Mouse (Mus musculus) lung, embryonic 15.5 days (tissue): ENCODE measurements around the gene Idh2. TPM values are rescaled to one million over a fixed set of nuclear protein-coding genes. Genes with fewer than 3 reads are reported as not detected.
A peak's percentile ranks its signal among the peaks of the same experiment; 100 is the strongest.

Experiments used
- ATAC-seq: fragments of 200-750 bp; cut with Nextera tagmentation; 2 replicates; pipeline ENCODE4 v1.8.0; 2017; ENCODE audit warnings: moderate number of reproducible peaks, borderline replicate concordance; ENCODE audit not compliant: low FRiP score, low TSS enrichment; ENCODE audit errors: extremely low read depth
- H3K27ac ChIP-seq: fragments of 300-500 bp; sonication (generic); 2 replicates; pipeline ENCODE4 v1.5.1; 2015; ENCODE audit warnings: moderate library complexity, mild to moderate bottlenecking, inconsistent platforms
- H3K27me3 ChIP-seq: fragments of 300-500 bp; sonication (generic); 2 replicates; pipeline ENCODE4 v1.6.1; 2015; ENCODE audit warnings: inconsistent platforms
- H3K36me3 ChIP-seq: fragments of 300-500 bp; sonication (generic); 2 replicates; pipeline ENCODE4 v1.6.1; 2015; ENCODE audit warnings: inconsistent platforms
- H3K4me1 ChIP-seq: fragments of 300-500 bp; sonication (generic); 2 replicates; pipeline ENCODE4 v1.6.1; 2015; ENCODE audit warnings: inconsistent platforms
- H3K4me2 ChIP-seq: fragments of 300-500 bp; sonication (generic); 2 replicates; pipeline ENCODE4 v1.6.1; 2015; ENCODE audit warnings: inconsistent platforms, mild to moderate bottlenecking, moderate library complexity
- H3K4me3 ChIP-seq: fragments of 300-500 bp; sonication (generic); 2 replicates; pipeline ENCODE4 v1.5.1; 2015; ENCODE audit warnings: mild to moderate bottlenecking, inconsistent platforms
- H3K9ac ChIP-seq: fragments of 300-500 bp; sonication (generic); 2 replicates; pipeline ENCODE4 v1.6.1; 2015; ENCODE audit warnings: inconsistent platforms
- H3K9me3 ChIP-seq: fragments of 300-500 bp; sonication (generic); 2 replicates; pipeline ENCODE4 v1.6.1; 2016; ENCODE audit warnings: inconsistent platforms
- WGBS: fragments of 180-500 bp; shearing (Covaris S2); methylation state at CpG from one replicate; pipeline ENCODE4 v1.1.7; 2015; 5-methylcytosine and 5-hydroxymethylcytosine counted together
- polyA plus RNA-seq: library from polyadenylated mRNA; unstranded; fragments of >200 nt; fragmentation: Nextera tagmentation; extraction: Ambion mirVana; gene quantifications from 2 replicates; pipeline ENCODE4 v1.2.1, GENCODE M21; 2015

Idh2 gene
- polyA plus RNA-seq, 1 experiment from 2014 or later, result 692 TPM

DNA sequence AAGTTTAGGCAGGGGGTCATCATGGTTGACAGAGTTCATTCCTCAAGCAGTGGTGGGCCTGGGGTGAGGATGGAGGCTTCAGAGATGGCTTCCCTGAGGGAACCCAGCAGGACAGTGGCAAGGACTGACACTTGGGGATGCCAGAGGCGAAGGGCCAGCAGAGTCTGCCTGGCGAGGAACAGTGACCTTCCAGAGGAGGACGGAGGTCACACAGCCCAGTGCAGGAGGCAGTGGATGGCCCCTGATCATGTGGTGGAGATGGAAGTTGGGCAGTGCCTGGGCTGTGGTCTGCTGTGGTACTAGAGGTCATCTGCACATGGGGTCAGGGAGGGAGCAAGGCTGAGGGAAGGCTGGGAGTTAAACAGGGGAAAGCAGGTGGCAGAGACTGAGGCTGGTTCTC, 49.9 kb downstream of the Idh2 start:
- Histone ChIP-seq H3K27me3 (no peaks in the 10 kb centered on the region), H3K9me3 (no peaks in the 10 kb centered on the region), H3K4me2 (no peak overlapping the region), H3K9ac (no peak overlapping the region), H3K36me3 (no peaks in the 10 kb centered on the region), H3K4me3 (no peak overlapping the region), H3K4me1 (peaks cover 51% of the 10 kb centered on the region), H3K27ac (no peak overlapping the region)
- WGBS, result 89% methylated on average over 3 of the region's 3 CpGs
- no peak for ATAC-seq

DNA sequence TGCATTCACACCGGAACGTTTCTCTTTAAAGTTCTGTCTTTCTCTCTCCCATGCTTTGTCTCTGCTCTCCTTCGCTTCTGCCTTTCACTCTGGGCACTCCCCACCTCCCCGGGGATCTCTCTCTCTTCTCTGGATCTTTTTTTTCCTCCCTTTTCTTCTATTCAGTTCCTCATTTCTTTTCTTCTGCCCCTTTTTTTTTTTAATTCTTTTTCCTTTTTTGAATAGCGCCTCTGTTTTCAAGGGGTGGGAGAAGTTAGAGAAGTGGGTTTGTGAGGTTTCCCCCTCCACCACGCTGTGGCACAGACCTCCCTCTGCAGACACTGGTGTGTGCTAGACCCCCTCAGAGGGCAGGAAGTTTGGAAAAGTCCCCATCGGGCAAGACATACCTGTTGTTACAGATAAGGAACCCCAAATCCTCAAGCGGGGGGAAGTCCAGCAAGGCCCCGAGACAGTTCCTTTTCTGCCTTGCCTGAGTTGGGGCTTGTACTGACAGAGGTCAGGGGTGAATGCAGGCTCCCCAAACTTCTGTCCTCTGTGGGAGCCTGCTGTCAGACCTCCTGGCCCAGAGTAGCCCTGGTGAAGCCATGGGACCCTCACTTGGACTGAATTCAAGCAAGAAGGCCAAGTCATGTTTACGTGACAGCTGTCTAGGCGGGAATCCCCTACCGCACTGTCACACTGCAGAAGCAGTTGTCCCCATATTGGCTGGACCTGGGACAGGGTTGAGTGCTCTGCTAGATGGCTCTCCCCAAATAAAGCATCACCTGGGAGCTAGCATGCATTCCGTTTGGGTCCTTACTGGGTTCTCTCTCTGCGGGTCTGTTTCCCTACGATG, 51.1 kb downstream of the Idh2 start:
- Histone ChIP-seq H3K27ac (no peak overlapping the region), H3K27me3 (no peaks in the 10 kb centered on the region), H3K36me3 (no peaks in the 10 kb centered on the region), H3K9ac (no peak overlapping the region), H3K4me2 (no peak overlapping the region), H3K9me3 (no peaks in the 10 kb centered on the region), H3K4me3 (no peak overlapping the region), H3K4me1 (peaks cover 51% of the 10 kb centered on the region)
- ATAC-seq, result no peak
- WGBS, result 69% methylated on average over 15 of the region's 15 CpGs

DNA sequence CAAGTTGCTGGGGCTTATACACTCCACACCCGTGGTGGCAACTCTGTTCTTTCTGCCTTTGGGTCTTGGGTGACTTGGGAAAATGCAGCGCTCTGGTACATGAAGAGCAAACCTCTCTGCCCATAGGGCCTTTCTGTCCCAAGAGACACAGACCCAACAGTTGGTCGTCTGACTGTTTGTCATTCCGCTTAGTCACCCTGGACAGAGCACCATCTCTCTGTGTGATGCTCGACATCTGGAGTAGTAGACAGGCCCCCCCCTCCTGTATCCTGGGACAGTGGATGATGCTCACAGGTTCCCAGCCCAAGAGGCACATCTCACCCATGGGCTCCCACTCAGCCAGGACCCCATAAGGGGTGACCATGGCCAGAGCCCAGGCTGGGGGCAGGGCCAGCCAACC, 51.9 kb downstream of the Idh2 start:
- WGBS, result 70% methylated on average over 5 of the region's 5 CpGs
- Histone ChIP-seq H3K4me3 (no peak overlapping the region), H3K9me3 (no peaks in the 10 kb centered on the region), H3K36me3 (no peaks in the 10 kb centered on the region), H3K4me2 (no peak overlapping the region), H3K9ac (no peak overlapping the region), H3K27me3 (no peaks in the 10 kb centered on the region), H3K4me1 (peaks cover 54% of the 10 kb centered on the region), H3K27ac (no peak overlapping the region)
- no peak for ATAC-seq

DNA sequence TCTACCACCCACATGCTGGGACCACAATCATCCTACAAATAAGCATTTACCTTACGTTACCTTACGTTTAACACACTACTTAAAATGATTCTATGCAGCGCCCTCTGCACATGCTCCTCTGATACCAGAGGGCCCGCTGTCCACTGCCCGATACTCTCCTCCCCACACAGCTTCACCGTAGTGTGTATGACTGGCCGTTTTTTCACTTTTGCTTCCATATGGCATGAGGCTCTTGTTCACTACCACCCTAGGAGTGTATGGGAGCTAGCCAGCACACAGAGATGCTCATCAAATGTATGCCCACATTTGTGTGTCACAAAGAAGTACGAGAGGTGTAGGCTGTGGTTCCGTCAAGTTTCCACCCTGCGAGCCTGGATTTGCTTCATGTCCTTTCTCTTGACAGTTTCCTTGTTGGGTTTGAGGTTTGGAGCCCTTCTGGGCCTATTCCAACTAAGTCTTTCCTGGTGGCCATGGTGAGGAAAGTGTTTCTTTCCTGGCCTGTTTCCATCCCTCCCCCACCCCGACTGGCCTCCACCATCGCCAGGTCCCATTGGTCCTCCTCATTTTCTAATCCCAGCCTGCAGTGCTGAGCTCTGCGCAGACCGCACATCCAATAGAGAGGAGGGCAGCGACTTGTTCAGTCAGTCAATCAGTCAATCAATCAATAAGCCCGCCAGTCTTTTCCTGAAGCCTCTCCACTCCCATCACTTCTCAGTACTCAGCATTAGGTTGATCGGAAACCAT, 52.9 kb downstream of the Idh2 start:
- no peak overlapping the region for H3K4me2 ChIP-seq
- H3K4me1 ChIP-seq, result peaks cover 57% of the 10 kb centered on the region
- H3K27me3 ChIP-seq, result no peaks in the 10 kb centered on the region
- H3K9ac ChIP-seq, result no peak overlapping the region
- no peak overlapping the region for H3K27ac ChIP-seq
- ATAC-seq, result no peak
- WGBS, result 92% methylated on average over 17 of the region's 17 CpGs
- no peak overlapping the region for H3K4me3 ChIP-seq
- H3K36me3 ChIP-seq, result no peaks in the 10 kb centered on the region
- H3K9me3 ChIP-seq, result no peaks in the 10 kb centered on the region

DNA sequence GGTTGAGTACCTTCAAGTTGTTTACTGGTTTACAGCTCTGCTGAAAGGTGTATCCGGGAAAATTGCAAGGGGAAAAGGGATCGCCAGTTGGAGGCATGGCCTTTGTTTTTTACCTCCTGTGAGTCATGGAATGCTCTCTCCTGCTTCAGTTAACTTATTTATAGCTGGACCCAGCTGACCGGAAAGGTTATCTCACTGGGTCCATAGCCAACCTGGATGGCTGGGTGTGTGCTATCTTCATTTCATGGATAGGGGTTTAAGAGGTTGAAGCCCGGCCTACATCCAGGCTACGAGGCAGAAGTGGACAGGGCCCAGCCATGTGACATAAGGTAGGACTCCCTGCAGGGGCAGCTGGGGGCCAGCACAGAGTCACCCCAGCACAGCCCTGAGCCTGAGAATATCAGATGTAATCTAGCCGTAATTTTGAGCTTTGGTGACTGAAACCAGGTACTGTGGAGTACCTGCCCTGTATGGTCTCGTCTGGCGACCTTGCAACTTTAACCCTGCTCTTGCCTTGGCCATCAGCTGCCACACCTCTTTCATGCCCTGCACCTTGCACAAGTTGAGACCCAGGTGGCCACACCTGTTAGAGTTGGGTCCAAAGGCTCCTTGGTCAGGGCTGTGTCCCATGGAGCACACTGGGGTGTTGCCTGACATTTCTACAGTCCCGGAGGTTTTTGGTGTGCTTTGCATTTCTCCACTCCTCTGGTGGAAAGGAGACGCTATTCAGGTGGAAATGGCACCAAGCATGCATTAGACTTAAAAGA, 55.0 kb downstream of the Idh2 start:
- H3K4me2 ChIP-seq, result no peak overlapping the region
- WGBS, result 61% methylated on average over 10 of the region's 10 CpGs
- H3K36me3 ChIP-seq, result no peaks in the 10 kb centered on the region
- peaks cover 70% of the 10 kb centered on the region for H3K4me1 ChIP-seq
- no peaks in the 10 kb centered on the region for H3K27me3 ChIP-seq
- no peak overlapping the region for H3K9ac ChIP-seq
- no peak overlapping the region for H3K4me3 ChIP-seq
- ATAC-seq, result no peak
- no peaks in the 10 kb centered on the region for H3K9me3 ChIP-seq
- peak overlapping the region; percentile 94; the same call in 1 of the 2 replicates for H3K27ac ChIP-seq

DNA sequence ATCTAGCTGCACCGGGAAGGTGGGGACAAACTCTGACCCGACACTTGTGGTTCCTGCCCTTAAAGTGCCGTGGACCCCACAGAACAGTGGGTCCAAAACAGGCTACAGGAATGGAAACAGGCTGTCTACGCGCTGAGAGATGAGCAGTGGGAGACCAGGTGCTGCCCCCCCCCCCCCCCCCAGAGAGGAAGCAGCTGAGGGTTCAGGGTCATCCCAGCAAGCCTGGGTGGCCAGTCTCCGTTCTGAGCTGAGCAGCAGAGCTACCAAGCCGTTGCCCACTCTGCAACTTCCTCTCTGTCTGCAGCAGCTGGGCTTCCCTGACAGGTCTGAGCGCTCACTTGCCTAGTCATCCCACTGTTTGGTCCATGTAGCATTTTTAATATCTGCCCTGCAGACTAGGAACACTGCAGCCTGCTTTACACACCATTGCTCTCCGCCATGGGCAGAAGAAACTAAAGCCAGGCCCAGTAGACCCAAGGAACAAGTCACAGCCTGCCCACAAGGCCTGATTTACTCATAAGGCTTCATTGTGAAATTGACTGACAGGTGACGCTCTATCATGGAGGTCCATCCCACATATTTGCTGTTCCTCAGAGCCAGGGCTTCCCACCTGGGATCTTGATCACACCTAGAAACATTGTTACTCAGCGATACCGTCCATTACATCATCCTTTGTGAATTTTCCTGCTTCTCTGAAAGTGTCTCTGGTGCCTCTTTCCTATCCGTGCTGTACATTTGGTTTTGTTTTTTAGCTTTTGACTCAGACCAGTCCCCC, 55.9 kb downstream of the Idh2 start:
- Histone ChIP-seq H3K27ac (peak overlapping the region; percentile 94), H3K9me3 (no peaks in the 10 kb centered on the region), H3K27me3 (no peaks in the 10 kb centered on the region), H3K4me3 (no peak overlapping the region), H3K9ac (peak overlapping the region; percentile 16; the same call in 1 of the 2 replicates), H3K36me3 (no peaks in the 10 kb centered on the region), H3K4me2 (peak overlapping the region; percentile 51; the same call in 1 of the 2 replicates), H3K4me1 (peaks cover 70% of the 10 kb centered on the region)
- 43% methylated on average over 13 of the region's 13 CpGs for WGBS
- ATAC-seq, result no peak

DNA sequence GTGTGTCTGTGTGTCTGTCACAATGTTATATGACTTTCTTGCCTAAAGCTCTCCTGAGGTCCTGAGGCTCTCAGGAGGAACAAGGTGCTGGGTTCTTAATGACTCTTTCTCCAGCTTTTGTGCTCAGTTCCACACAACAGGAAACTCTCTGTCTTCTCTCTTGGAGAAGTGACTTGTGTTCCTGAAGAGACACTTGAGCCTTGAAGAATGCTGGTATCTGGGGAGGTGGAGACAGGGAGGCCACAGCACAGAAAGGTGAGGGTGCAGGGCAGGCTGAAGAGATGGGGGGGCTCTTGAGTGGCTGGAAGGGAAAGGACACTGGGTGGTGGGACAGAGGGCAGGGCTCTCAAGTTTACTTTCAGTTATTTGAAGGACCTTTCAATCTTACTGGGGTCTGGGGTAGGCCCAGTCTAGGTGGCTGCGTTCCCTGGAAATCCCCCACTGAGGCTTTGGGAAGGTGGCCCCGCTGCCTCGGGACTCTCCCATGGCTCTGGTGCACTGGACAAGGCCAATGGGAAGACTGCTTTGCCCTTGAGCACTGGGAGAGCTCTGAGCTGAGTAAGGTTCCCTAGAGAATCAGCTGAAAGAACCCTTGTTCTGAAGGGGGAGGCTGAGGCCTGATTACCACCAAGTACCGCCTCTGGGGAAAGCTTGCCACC, 56.7 kb downstream of the Idh2 start:
- no peaks in the 10 kb centered on the region for H3K9me3 ChIP-seq
- ATAC-seq, result 0 out of 2 replicates have a peak, but pooled peaks have one; percentile 19
- no peak overlapping the region for H3K4me3 ChIP-seq
- no peaks in the 10 kb centered on the region for H3K27me3 ChIP-seq
- H3K36me3 ChIP-seq, result no peaks in the 10 kb centered on the region
- H3K27ac ChIP-seq, result peak overlapping the region; percentile 94
- peak overlapping the region; percentile 51 for H3K4me2 ChIP-seq
- 45% methylated on average over 4 of the region's 4 CpGs for WGBS
- H3K9ac ChIP-seq, result peak overlapping the region; percentile 16
- H3K4me1 ChIP-seq, result peaks cover 66% of the 10 kb centered on the region

DNA sequence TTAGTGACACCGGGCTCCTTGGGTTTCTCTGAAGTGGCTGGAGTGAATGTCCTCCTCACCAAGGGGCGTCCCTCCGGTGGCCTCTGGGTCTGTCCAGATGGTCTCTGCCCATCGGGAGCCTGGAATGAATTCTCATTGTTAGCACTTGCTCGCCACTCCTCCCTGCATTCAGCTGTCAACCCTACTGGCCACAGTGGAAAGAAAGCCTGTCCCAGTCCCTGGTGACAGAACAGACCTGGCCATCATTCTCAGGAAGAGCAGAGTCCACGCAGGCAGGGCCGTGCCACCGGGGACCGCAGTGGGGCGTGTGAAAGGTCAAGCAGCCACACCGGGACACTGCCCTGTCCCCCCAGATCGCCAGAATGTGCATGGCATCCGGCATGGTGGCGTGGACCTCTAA, 57.4 kb downstream of the Idh2 start:
- 44% methylated on average over 14 of the region's 14 CpGs for WGBS
- no peaks in the 10 kb centered on the region for H3K27me3 ChIP-seq
- H3K9me3 ChIP-seq, result no peaks in the 10 kb centered on the region
- no peak overlapping the region; the same call in 1 of the 2 replicates for H3K9ac ChIP-seq
- no peak for ATAC-seq
- peak overlapping the region; percentile 94 for H3K27ac ChIP-seq
- H3K4me3 ChIP-seq, result no peak overlapping the region
- H3K4me1 ChIP-seq, result peaks cover 71% of the 10 kb centered on the region
- peak overlapping the region; percentile 51 for H3K4me2 ChIP-seq
- H3K36me3 ChIP-seq, result no peaks in the 10 kb centered on the region

DNA sequence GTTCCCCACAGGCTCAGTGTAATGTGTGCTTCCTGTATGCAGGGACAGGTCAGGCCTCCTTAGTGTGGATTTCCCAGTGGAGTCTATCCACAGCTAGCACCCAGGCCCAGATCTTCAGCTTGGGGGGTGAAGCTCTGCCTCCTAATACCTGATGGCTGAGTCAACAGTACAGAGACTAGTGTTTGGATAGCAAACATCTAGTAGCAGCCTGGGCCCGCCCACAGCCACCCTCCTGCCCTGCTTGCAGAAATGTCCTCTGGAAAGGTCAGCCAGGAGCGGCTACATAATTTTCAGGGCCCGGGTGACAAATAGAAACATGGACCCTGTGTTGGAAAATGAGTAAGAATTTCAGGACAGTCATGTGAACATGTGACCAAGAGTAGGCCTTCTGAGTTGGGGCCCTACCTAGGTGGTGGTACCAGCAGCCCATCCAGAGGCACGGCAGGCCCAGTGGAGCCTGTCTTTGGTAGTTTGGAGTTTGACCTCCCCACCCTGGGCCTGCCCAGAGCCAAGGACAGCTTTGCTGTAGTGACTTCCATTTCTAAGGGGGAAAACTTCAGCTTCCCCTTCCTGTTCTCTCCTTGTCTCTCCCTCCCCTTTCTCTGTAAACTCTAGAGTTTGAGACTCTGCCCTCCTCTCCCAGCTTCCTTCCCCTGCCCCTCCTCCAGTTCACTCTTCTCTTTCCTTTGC, 58.0 kb downstream of the Idh2 start:
- Histone ChIP-seq H3K9me3 (no peaks in the 10 kb centered on the region), H3K27ac (peak overlapping the region; percentile 94), H3K27me3 (no peaks in the 10 kb centered on the region), H3K4me1 (peaks cover 77% of the 10 kb centered on the region), H3K36me3 (no peaks in the 10 kb centered on the region), H3K4me3 (no peak overlapping the region), H3K4me2 (peak overlapping the region; percentile 51), H3K9ac (peak overlapping the region; percentile 3; the same call in 1 of the 2 replicates)
- WGBS, result 33% methylated on average over 4 of the region's 4 CpGs
- peak; percentile 66 for ATAC-seq

DNA sequence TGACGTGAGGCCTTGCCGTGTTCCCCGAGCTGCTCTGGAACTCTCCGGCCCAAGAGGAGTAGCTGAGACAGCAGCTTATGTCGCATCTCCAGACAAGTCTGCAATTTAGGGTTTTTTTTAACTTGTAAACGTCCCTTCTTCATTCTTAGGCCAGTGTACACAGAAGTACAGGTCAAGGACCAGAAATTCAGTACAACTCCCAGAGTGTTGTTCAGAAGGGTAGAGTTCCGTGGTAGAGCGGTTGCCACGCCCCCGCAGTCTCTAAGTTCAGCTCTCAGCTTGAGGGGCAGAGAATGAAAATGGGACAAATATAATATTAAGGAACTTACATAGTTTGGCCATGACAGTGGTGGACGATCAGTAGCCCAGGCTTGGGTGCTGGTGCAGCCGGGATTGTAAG, 59.4 kb downstream of the Idh2 start:
- H3K27me3 ChIP-seq, result no peaks in the 10 kb centered on the region
- H3K9me3 ChIP-seq, result no peaks in the 10 kb centered on the region
- no peak for ATAC-seq
- no peak overlapping the region for H3K4me2 ChIP-seq
- H3K9ac ChIP-seq, result no peak overlapping the region
- H3K4me3 ChIP-seq, result no peak overlapping the region
- peaks cover 85% of the 10 kb centered on the region for H3K4me1 ChIP-seq
- H3K36me3 ChIP-seq, result no peaks in the 10 kb centered on the region
- peak overlapping the region; percentile 94 for H3K27ac ChIP-seq
- WGBS, result 45% methylated on average over 12 of the region's 12 CpGs
